Mouse (Mus musculus): ENCODE measurements around the gene Mfng. TPM values are rescaled to one million over a fixed set of nuclear protein-coding genes. Genes with fewer than 3 reads are reported as not detected.

Gene Mfng
- polyA plus RNA-seq (2014; fragmentation: Nextera tagmentation; extraction: Ambion mirVana) = 8.2 and 8.3 TPM in 2 replicates

DNA sequence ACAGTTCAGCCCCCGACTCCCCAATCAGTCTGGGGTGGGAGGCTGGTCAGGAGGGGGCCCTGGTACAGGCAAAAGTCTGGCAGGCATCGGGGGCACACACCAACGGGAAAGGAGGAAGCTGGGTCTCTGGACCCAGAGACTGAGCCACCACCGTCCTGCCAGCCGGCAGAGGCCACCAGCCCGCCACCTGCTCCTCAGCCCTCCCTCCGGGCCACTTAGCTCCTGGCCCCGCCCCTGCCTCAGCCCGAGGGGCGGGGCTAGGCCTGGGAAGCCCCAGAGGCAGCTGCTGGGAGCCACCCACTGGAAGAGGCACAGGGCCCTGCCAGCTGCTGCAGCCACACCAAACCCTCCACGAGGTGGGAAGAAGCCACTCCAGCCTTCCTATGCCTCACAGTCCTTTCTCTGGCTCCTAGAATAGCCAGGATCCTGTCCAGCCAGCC, at the start of gene Mfng:
Gene Mfng, minus strand, starts transcription at position 186 of the 440 bp plus-strand sequence.
- Histone ChIP-seq H3K4me2 (ENCODE audit: low read length) (peak within 1 kb of the TSS; percentile 57), H3K4me3 (ENCODE audit: control insufficient read depth in 1 of 2, insufficient read depth in 1 of 2, low read depth in 1 of 2, low read length in 2 of 2) (peak within 1 kb of the TSS; percentile 22 to 28), H3K27me3 (ENCODE audit: control insufficient read depth, insufficient read depth, low read length) (no peaks in the 10 kb centered on the region), H3K4me1 (ENCODE audit: control insufficient read depth in 2 of 2, insufficient read depth in 2 of 2, low read length in 2 of 2) (peaks cover 3 to 8% of the 10 kb centered on the region in 2 experiments; a peak in 3 of 4 replicates), H3K9ac (ENCODE audit: low read length) (peak within 1 kb of the TSS; percentile 57), H3K36me3 (ENCODE audit: control insufficient read depth, insufficient read depth, low read length) (peaks cover 21% of the 10 kb centered on the region), H3K27ac (replicated peaks in 1 of 2; ENCODE audit: control insufficient read depth in 1 of 2, insufficient read depth in 1 of 2, low read depth in 2 of 2, low read length in 2 of 2) (peak within 1 kb of the TSS; percentile 29 to 61), H3K9me3 (ENCODE audit: control insufficient read depth, low read length) (0 out of 2 replicates have a peak, but pooled peaks cover 3% of the 10 kb centered on the region)
- ATAC-seq (ENCODE audit: insufficient number of reproducible peaks, insufficient read depth, low FRiP score, low read depth) = peak; percentile 58
- 4% methylated on average over 7 of the region's 11 CpGs for WGBS

DNA sequence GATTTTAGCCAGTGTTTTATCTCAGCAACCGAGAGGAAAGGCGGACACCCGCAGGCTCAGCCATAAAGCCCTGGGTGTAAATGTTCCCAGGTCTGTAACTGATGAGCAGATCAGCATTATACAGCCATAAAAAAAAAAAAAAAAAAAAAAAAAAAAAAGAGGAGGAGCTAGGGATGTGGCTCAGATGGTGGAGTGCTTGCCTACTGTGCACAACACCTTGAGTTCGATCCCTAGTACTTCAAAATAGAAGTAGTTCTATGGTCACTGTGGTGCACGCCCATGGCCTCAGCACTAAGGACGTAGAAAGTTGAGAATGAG, 42.8 kb upstream of the Mfng start:
- peaks cover 5 to 9% of the 10 kb centered on the region in 2 experiments for H3K4me1 ChIP-seq (ENCODE audit: control insufficient read depth in 2 of 2, insufficient read depth in 2 of 2, low read length in 2 of 2)
- H3K4me2 ChIP-seq (ENCODE audit: low read length) = no peak overlapping the region
- H3K36me3 ChIP-seq (ENCODE audit: control insufficient read depth, insufficient read depth, low read length) = no peaks in the 10 kb centered on the region
- no peak overlapping the region for H3K4me3 ChIP-seq (ENCODE audit: control insufficient read depth in 1 of 2, insufficient read depth in 1 of 2, low read depth in 1 of 2, low read length in 2 of 2)
- no peak overlapping the region for H3K9ac ChIP-seq (ENCODE audit: low read length)
- H3K27me3 ChIP-seq (ENCODE audit: control insufficient read depth, insufficient read depth, low read length) = no peaks in the 10 kb centered on the region
- no peaks in the 10 kb centered on the region for H3K9me3 ChIP-seq (ENCODE audit: control insufficient read depth, low read length)
- ATAC-seq (ENCODE audit: insufficient number of reproducible peaks, insufficient read depth, low FRiP score, low read depth) = no peak; the same call in 1 of the 2 replicates
- WGBS = 47% methylated on average over 6 of the region's 6 CpGs
- H3K27ac ChIP-seq (replicated peaks in 1 of 2; ENCODE audit: control insufficient read depth in 1 of 2, insufficient read depth in 1 of 2, low read depth in 2 of 2, low read length in 2 of 2) = peak overlapping the region in 1 of 2 experiments; percentile 61; a peak in 2 of 4 replicates

DNA sequence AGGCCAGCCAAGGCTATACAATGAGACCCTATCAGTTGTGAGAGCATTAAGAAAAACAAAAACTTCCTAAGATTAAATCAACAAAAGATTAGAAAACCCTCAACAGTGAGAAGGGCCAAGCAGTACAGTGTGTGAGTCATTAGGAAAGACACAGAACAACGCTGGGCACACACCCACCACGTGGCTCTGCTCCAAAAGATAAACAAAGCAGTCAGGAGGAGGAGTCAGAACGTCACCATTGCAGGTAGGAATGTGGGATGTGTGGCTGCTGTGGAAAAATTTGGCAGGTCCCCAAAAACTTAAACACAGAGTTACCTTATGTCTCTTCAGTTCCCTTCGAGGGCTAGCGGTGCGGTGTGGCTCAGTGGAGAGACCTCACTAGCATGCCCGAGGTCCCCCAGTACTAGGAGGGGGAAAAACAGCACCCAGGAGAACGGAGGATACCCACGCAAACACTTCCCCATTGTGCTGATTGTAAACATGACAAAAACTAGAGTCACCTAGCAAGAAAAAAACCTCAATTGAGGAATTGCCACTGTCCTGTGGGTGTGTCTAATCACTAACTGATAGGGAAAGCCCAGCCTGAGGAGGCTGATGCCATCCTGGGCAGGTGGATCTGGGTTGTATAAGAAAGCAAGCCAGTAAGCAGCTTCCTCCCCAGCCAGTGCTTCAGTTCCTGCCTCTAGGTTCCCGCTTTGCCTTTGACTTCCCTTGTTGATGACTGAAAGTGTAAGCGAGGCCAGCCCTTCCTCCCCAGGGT, 42.2 kb upstream of the Mfng start:
- H3K27ac ChIP-seq (replicated peaks in 1 of 2; ENCODE audit: control insufficient read depth in 1 of 2, insufficient read depth in 1 of 2, low read depth in 2 of 2, low read length in 2 of 2) = peak overlapping the region; percentile 61; a peak in 3 of 4 replicates
- no peaks in the 10 kb centered on the region for H3K9me3 ChIP-seq (ENCODE audit: control insufficient read depth, low read length)
- peak; percentile 75 for ATAC-seq (ENCODE audit: insufficient number of reproducible peaks, insufficient read depth, low FRiP score, low read depth)
- H3K4me2 ChIP-seq (ENCODE audit: low read length) = no peak overlapping the region
- peaks cover 5 to 9% of the 10 kb centered on the region in 2 experiments for H3K4me1 ChIP-seq (ENCODE audit: control insufficient read depth in 2 of 2, insufficient read depth in 2 of 2, low read length in 2 of 2)
- no peak overlapping the region for H3K4me3 ChIP-seq (ENCODE audit: control insufficient read depth in 1 of 2, insufficient read depth in 1 of 2, low read depth in 1 of 2, low read length in 2 of 2)
- WGBS = 40% methylated on average over 11 of the region's 11 CpGs
- no peak overlapping the region for H3K9ac ChIP-seq (ENCODE audit: low read length)
- H3K36me3 ChIP-seq (ENCODE audit: control insufficient read depth, insufficient read depth, low read length) = no peaks in the 10 kb centered on the region
- H3K27me3 ChIP-seq (ENCODE audit: control insufficient read depth, insufficient read depth, low read length) = no peaks in the 10 kb centered on the region

DNA sequence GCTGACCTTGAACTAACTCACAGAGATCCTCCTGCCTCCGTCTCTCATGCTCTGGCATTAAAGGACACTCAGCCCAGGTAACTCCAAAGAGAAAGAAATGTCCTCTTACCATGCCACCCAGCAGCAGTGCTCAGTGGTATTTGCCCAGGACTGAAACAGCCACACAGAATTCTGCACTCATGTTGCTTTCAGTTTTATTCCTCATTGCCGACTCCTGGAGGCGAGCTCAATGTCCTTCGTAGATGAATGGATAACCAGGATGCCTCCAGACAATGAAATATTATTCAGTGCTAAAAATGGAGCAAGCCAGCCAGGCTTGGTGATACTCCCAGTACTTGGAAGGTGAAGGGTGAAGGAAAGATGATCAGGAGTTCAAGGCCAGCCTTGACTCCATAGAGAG, 40.3 kb upstream of the Mfng start:
- 88% methylated on average over 4 of the region's 4 CpGs for WGBS
- ATAC-seq (ENCODE audit: insufficient number of reproducible peaks, insufficient read depth, low FRiP score, low read depth) = no peak

DNA sequence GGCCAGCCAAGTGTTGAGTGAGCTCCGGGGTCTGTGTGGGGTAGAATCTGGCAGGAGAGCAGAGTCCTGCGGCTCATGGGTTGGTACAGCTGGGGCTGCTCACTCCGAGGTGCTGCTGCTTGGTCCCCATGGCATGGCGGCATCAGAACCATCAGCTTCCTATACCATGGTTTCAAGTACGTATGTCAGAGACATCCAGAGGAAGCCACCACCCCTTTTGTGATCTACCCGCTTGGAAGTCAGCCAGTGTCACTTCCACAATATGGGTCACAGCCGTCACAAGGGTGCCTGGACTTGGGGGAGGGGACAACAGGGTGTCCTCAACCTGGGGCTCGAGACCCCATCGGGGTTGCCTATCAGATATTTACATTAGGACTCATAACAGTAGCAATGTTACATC, 36.9 kb upstream of the Mfng start:
- WGBS = 47% methylated on average over 9 of the region's 9 CpGs
- Histone ChIP-seq H3K4me1 (ENCODE audit: control insufficient read depth in 2 of 2, insufficient read depth in 2 of 2, low read length in 2 of 2) (peaks cover 14 to 21% of the 10 kb centered on the region in 2 experiments), H3K9me3 (ENCODE audit: control insufficient read depth, low read length) (no peaks in the 10 kb centered on the region), H3K4me2 (ENCODE audit: low read length) (no peak overlapping the region), H3K4me3 (ENCODE audit: control insufficient read depth in 1 of 2, insufficient read depth in 1 of 2, low read depth in 1 of 2, low read length in 2 of 2) (no peak overlapping the region), H3K27ac (replicated peaks in 1 of 2; ENCODE audit: control insufficient read depth in 1 of 2, insufficient read depth in 1 of 2, low read depth in 2 of 2, low read length in 2 of 2) (no peak overlapping the region), H3K27me3 (ENCODE audit: control insufficient read depth, insufficient read depth, low read length) (0 out of 2 replicates have a peak, but pooled peaks cover 8% of the 10 kb centered on the region), H3K9ac (ENCODE audit: low read length) (no peak overlapping the region), H3K36me3 (ENCODE audit: control insufficient read depth, insufficient read depth, low read length) (no peaks in the 10 kb centered on the region)
- ATAC-seq (ENCODE audit: insufficient number of reproducible peaks, insufficient read depth, low FRiP score, low read depth) = no peak

More for the DNA sequence above, 40.3 kb upstream of the Mfng start:
- Histone ChIP-seq H3K4me1 (ENCODE audit: control insufficient read depth in 2 of 2, insufficient read depth in 2 of 2, low read length in 2 of 2) (peaks cover 11 to 19% of the 10 kb centered on the region in 2 experiments), H3K9me3 (ENCODE audit: control insufficient read depth, low read length) (no peaks in the 10 kb centered on the region), H3K27ac (replicated peaks in 1 of 2; ENCODE audit: control insufficient read depth in 1 of 2, insufficient read depth in 1 of 2, low read depth in 2 of 2, low read length in 2 of 2) (no peak overlapping the region), H3K4me3 (ENCODE audit: control insufficient read depth in 1 of 2, insufficient read depth in 1 of 2, low read depth in 1 of 2, low read length in 2 of 2) (no peak overlapping the region), H3K27me3 (ENCODE audit: control insufficient read depth, insufficient read depth, low read length) (no peaks in the 10 kb centered on the region), H3K36me3 (ENCODE audit: control insufficient read depth, insufficient read depth, low read length) (no peaks in the 10 kb centered on the region), H3K4me2 (ENCODE audit: low read length) (no peak overlapping the region), H3K9ac (ENCODE audit: low read length) (no peak overlapping the region)

DNA sequence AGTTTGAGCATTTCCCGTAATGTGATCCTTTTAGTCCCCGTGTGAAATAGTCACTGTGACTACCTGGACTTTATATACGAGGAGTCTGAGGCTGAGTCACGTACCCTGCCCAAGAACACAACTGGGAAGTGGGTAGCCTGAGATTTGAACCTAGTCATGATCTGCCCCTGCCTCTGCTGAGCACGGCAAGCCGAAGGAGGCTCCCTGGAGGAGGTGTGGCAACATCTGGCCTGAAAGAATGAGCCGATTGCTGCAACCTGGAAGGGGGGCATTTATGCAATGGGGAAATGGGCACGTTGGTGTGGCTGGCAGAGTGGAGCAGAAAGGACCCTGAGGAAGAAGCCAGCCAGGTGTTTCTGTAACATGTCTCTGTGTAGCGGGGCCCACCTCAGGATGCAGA, 36.5 kb upstream of the Mfng start:
- Histone ChIP-seq H3K4me2 (ENCODE audit: low read length) (no peak overlapping the region), H3K4me3 (ENCODE audit: control insufficient read depth in 1 of 2, insufficient read depth in 1 of 2, low read depth in 1 of 2, low read length in 2 of 2) (no peak overlapping the region), H3K27ac (replicated peaks in 1 of 2; ENCODE audit: control insufficient read depth in 1 of 2, insufficient read depth in 1 of 2, low read depth in 2 of 2, low read length in 2 of 2) (no peak overlapping the region), H3K36me3 (ENCODE audit: control insufficient read depth, insufficient read depth, low read length) (no peaks in the 10 kb centered on the region), H3K27me3 (ENCODE audit: control insufficient read depth, insufficient read depth, low read length) (0 out of 2 replicates have a peak, but pooled peaks cover 8% of the 10 kb centered on the region), H3K9me3 (ENCODE audit: control insufficient read depth, low read length) (no peaks in the 10 kb centered on the region), H3K9ac (ENCODE audit: low read length) (no peak overlapping the region), H3K4me1 (ENCODE audit: control insufficient read depth in 2 of 2, insufficient read depth in 2 of 2, low read length in 2 of 2) (peaks cover 14 to 19% of the 10 kb centered on the region in 2 experiments)
- WGBS = 43% methylated on average over 9 of the region's 9 CpGs
- ATAC-seq (ENCODE audit: insufficient number of reproducible peaks, insufficient read depth, low FRiP score, low read depth) = no peak

DNA sequence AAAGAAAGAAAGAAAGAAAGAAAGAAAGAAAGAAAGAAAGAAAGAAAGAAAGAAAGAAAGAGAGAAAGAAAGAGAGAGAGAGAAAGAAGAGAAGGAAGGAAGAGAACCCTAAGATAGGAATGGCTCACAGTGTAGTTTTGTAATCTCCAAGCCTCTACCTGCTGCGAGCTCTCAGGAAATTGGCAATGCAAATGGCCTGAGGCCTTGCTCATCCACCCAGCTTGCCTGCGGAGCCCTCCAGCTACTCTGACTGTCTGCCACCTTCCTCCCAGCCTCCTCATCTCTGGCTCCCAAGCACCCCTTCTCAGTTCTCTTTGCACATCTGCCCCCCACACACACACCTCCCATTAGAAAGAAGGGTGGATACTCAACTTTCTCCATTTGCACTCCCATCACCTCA, 35.7 kb upstream of the Mfng start:
- no peak overlapping the region for H3K9ac ChIP-seq (ENCODE audit: low read length)
- WGBS = 76% methylated on average over 2 of the region's 2 CpGs
- no peaks in the 10 kb centered on the region for H3K9me3 ChIP-seq (ENCODE audit: control insufficient read depth, low read length)
- H3K4me1 ChIP-seq (ENCODE audit: control insufficient read depth in 2 of 2, insufficient read depth in 2 of 2, low read length in 2 of 2) = peaks cover 17 to 21% of the 10 kb centered on the region in 2 experiments
- H3K27me3 ChIP-seq (ENCODE audit: control insufficient read depth, insufficient read depth, low read length) = 0 out of 2 replicates have a peak, but pooled peaks cover 8% of the 10 kb centered on the region
- H3K4me3 ChIP-seq (ENCODE audit: control insufficient read depth in 1 of 2, insufficient read depth in 1 of 2, low read depth in 1 of 2, low read length in 2 of 2) = no peak overlapping the region
- H3K27ac ChIP-seq (replicated peaks in 1 of 2; ENCODE audit: control insufficient read depth in 1 of 2, insufficient read depth in 1 of 2, low read depth in 2 of 2, low read length in 2 of 2) = no peak overlapping the region
- ATAC-seq (ENCODE audit: insufficient number of reproducible peaks, insufficient read depth, low FRiP score, low read depth) = no peak
- no peaks in the 10 kb centered on the region for H3K36me3 ChIP-seq (ENCODE audit: control insufficient read depth, insufficient read depth, low read length)
- H3K4me2 ChIP-seq (ENCODE audit: low read length) = no peak overlapping the region
